Mouse (Mus musculus): ENCODE measurements around the gene Gm10197.

The Gm10197 gene

GRCm38 (mm10) chr19:53394956-53395355 is 23.4 kb upstream of the Gm10197 start:
- in situ Hi-C loops (cut with MseI, MboI): loop anchor here in 1 of 2 experiments (5.0 kb wide), 1 partner anchor 182 kb away; no protein-coding TSS in a partner anchor

- in situ Hi-C loops (cut with MseI, MboI): no loop called here
Observed at GRCm38 (mm10) chr19:53394552-53394951, 23.0 kb upstream of the Gm10197 start.

- in situ Hi-C loops (cut with MseI, MboI): no loop called here
Observed at GRCm38 (mm10) chr19:53393646-53394045, 22.1 kb upstream of the Gm10197 start.

- in situ Hi-C loops (cut with MseI, MboI): no loop called here
Observed at GRCm38 (mm10) chr19:53392781-53393343, 21.3 kb upstream of the Gm10197 start.

- in situ Hi-C loops (cut with MseI, MboI): no loop called here
Observed at GRCm38 (mm10) chr19:53391787-53392186, 20.2 kb upstream of the Gm10197 start.

- in situ Hi-C loops (cut with MseI, MboI): no loop called here
Observed at GRCm38 (mm10) chr19:53391386-53391785, 19.8 kb upstream of the Gm10197 start.

- in situ Hi-C loops (cut with MseI, MboI): no loop called here
Observed at GRCm38 (mm10) chr19:53390495-53391007, 19.0 kb upstream of the Gm10197 start, which contains the start of gene Smndc1. Gene Smndc1, minus strand, starts transcription at chr19:53390578.

GRCm38 (mm10) chr19:53389851-53390431 is 18.4 kb upstream of the Gm10197 start:
- in situ Hi-C loops (cut with MseI, MboI): no loop called here

- in situ Hi-C loops (cut with MseI, MboI): no loop called here
Observed at GRCm38 (mm10) chr19:53389417-53389816, 17.9 kb upstream of the Gm10197 start.

- in situ Hi-C loops (cut with MseI, MboI): no loop called here
Observed at GRCm38 (mm10) chr19:53383336-53383735, 11.8 kb upstream of the Gm10197 start.

- in situ Hi-C loops (cut with MseI, MboI): no loop called here
Observed at GRCm38 (mm10) chr19:53378421-53378820, 6.9 kb upstream of the Gm10197 start.

GRCm38 (mm10) chr19:53377652-53378051 is 6.1 kb upstream of the Gm10197 start:
- in situ Hi-C loops (cut with MseI, MboI): no loop called here

- in situ Hi-C loops (cut with MseI, MboI): no loop called here
Observed at GRCm38 (mm10) chr19:53375816-53376215, 4.2 kb upstream of the Gm10197 start.

- in situ Hi-C loops (cut with MseI, MboI): no loop called here
Observed at GRCm38 (mm10) chr19:53375299-53375698, 3.7 kb upstream of the Gm10197 start.

GRCm38 (mm10) chr19:53373570-53373969 is 2.0 kb upstream of the Gm10197 start:
- in situ Hi-C loops (cut with MseI, MboI): no loop called here

- in situ Hi-C loops (cut with MseI, MboI): no loop called here
Observed at GRCm38 (mm10) chr19:53370233-53370632, 1.3 kb downstream of the Gm10197 start.

GRCm38 (mm10) chr19:53369469-53370043 is 2.0 kb downstream of the Gm10197 start:
- in situ Hi-C loops (cut with MseI, MboI): no loop called here

- in situ Hi-C loops (cut with MseI, MboI): no loop called here
Observed at GRCm38 (mm10) chr19:53366881-53367280, 4.7 kb downstream of the Gm10197 start.

GRCm38 (mm10) chr19:53366057-53366775 is 5.3 kb downstream of the Gm10197 start:
- in situ Hi-C loops (cut with MseI, MboI): no loop called here

GRCm38 (mm10) chr19:53364963-53365362 is 6.6 kb downstream of the Gm10197 start:
- in situ Hi-C loops (cut with MseI, MboI): loop anchor here (5.0 kb wide), 1 partner anchor 118 kb away; no protein-coding TSS in a partner anchor

GRCm38 (mm10) chr19:53364551-53364950 is 7.0 kb downstream of the Gm10197 start:
- in situ Hi-C loops (cut with MseI, MboI): loop anchor here (5.0 kb wide), 1 partner anchor 117 kb away; no protein-coding TSS in a partner anchor

GRCm38 (mm10) chr19:53362967-53363366 is 8.6 kb downstream of the Gm10197 start:
- in situ Hi-C loops (cut with MseI, MboI): loop anchor here (5.0 kb wide), 1 partner anchor 116 kb away; no protein-coding TSS in a partner anchor
